Mouse (Mus musculus): ENCODE measurements around the gene Tm9sf4.

Gene Tm9sf4

GRCm38 (mm10) chr2:153160844-153161683 lies at the start of gene Tm9sf4:
Gene Tm9sf4 (plus strand): TSS chr2:153161303.
- peak; percentile 90 for DNase-seq (ENCODE audit: extremely low read depth, low read depth)

DNA sequence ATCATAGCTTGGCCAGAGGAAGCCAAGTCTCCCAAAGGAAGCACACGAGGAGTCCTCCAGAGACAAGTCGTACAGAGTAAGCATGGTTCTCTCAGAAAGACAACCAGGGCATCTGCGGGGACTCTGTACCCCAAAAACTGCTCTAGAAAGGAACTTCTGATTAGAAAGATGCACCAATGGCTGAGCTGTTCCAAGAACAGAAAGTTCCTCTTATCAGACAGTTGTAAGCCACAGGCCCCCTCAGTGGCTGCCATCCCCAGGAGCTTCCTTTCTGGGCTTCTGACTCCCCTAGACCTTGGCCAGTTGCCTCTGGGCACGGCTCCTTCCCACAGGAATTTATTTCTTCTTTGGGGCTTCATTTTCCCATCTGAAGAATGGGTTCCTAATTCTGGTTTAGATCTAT lies 45.4 kb upstream of the Tm9sf4 start:
- DNase-seq (ENCODE audit: extremely low read depth, low read depth) = peak; percentile 88

DNA sequence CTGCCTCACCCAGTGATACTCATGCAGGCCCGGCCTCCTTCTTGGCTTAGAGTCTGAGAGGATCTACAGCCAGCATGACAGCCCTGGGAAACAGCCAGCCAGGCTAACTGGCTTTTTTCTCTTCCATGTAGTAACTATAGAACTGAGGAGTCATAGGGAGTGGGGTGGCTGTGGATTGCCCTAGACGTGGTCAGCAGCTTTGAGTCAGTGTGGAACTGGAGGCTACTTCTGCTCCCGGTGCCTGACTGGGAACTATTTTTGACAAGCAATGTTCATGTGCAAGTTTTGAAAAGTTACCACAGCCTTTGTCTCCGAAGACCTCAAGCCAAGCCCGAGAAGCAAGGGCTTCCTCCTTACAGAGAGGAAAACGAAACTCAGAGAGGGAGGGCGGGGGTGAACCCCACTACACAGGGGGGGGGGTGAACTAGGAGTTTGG lies 44.0 kb upstream of the Tm9sf4 start:
- no peak for DNase-seq (ENCODE audit: extremely low read depth, low read depth)

GRCm38 (mm10) chr2:153119488-153119887 lies 41.6 kb upstream of the Tm9sf4 start:
- no peak for DNase-seq (ENCODE audit: extremely low read depth, low read depth)

DNA sequence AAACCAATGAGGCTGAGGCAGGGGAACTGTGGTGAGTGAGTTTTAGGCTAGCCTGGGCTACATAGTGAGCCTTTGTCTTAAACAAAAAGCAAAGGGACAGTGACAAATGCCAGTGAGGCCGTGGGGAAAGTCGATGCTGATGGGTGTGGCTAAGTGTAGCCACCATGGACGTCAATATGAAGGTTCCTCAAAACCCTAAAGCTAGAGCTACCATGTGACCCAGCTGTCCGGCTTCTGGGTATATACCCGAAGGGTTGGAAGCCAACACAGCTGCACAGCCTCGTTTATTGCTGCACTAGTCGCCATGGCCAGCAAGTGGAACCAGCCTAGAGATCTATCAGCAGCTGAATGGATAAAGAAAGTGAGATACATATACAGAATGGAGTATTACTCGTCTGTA lies 41.0 kb upstream of the Tm9sf4 start:
- DNase-seq (ENCODE audit: extremely low read depth, low read depth) = no peak

GRCm38 (mm10) chr2:153121821-153122615 lies 39.1 kb upstream of the Tm9sf4 start:
- DNase-seq (ENCODE audit: extremely low read depth, low read depth) = no peak

- no peak for DNase-seq (ENCODE audit: extremely low read depth, low read depth)
These were observed 38.4 kb upstream of the Tm9sf4 start for GRCm38 (mm10) chr2:153122701-153123100.

DNA sequence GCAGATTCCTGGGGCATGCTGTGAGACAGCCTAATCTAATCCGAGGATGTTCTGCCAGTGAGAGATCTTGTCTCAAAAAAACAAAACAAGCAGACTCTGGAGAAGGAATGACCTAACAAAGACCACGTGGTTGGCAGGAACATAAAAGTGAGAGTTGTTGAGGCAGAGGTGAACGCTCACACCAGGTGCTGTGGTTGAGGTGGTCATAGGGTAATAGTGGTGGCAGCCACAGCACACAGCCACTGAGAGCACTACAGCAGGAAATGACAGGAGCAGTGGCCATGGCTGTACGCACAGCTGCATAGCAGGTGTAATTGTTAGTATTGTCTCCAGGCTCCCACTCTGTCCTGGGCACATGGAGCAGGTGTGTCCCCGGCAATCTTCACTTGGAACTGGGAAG lies 35.2 kb upstream of the Tm9sf4 start:
- DNase-seq (ENCODE audit: extremely low read depth, low read depth) = no peak

DNA sequence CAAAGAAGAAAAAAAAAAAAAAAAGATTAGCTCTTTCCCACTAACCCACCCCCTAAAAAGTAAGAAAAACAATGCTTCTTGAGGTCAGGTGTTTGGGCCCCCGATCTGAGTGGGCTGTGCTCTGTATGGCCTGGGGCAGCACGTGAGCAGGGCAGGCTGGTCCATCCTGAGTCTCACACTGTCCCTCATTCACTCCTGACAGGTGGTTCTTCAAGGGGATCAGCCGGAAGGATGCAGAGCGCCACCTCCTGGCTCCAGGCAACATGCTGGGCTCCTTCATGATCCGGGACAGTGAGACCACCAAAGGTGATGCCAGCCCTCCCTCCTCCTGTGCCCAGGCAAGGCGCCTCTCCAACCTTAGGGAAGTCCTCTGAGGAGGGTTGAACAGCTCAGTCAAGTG lies 30.1 kb upstream of the Tm9sf4 start:
- DNase-seq (ENCODE audit: extremely low read depth, low read depth) = no peak

GRCm38 (mm10) chr2:153134237-153134636 lies 26.9 kb upstream of the Tm9sf4 start:
- no peak for DNase-seq (ENCODE audit: extremely low read depth, low read depth)

- no peak for DNase-seq (ENCODE audit: extremely low read depth, low read depth)
These were observed 24.9 kb upstream of the Tm9sf4 start for GRCm38 (mm10) chr2:153136211-153136610.

DNA sequence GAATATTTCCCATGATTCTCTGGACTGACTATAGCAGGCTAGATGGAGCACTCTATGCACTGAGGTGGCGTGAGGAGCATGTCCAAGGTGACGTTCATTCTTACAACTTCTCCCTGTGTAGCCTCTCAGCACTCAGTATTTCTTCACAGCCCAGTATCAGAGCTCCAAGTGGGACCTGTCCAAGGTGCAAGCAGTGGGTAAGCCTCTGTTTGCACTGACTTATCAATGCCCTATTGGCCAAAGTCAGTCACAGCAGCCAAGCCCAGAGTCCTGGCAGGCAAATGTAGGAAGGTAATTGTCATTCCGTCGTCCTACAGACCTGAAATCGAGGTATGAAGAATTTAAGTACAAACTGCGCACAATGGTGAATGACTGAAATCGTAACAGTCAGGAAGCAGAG lies 21.9 kb upstream of the Tm9sf4 start:
- DNase-seq (ENCODE audit: extremely low read depth, low read depth) = no peak

DNA sequence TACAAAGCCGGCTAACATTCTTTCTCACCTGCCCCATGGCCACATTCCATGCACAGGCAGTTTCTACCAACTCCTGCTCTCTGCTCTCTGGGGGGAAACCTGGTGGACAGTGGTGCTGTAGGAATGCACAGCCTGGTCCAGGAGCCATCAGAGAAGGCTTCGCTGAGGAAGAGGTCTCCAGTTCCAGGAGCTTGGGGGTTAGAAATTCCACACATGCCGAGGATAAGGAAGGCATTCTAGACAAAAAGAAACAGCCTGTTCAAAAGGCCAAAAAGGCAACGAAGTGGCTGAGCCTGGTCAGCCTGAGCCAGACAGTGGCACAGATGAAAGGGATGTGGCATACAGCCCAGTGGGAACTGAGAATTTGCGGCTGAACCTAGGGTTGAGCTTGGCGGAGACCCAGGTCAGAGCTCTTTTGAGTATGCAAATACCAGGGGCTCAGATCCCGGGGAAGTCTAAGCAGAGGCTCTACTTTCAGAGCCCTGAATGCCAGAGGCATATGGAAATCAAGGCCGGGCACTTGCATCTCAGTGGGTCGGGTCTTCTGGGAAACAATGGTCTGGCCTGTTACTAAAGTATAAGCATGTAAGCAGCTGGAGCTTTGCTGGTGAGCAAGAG lies 21.0 kb upstream of the Tm9sf4 start:
- no peak for DNase-seq (ENCODE audit: extremely low read depth, low read depth)

- DNase-seq (ENCODE audit: extremely low read depth, low read depth) = no peak
These were observed 18.4 kb upstream of the Tm9sf4 start for GRCm38 (mm10) chr2:153142620-153143199.

GRCm38 (mm10) chr2:153145346-153145745 lies 15.8 kb upstream of the Tm9sf4 start:
- DNase-seq (ENCODE audit: extremely low read depth, low read depth) = no peak

DNA sequence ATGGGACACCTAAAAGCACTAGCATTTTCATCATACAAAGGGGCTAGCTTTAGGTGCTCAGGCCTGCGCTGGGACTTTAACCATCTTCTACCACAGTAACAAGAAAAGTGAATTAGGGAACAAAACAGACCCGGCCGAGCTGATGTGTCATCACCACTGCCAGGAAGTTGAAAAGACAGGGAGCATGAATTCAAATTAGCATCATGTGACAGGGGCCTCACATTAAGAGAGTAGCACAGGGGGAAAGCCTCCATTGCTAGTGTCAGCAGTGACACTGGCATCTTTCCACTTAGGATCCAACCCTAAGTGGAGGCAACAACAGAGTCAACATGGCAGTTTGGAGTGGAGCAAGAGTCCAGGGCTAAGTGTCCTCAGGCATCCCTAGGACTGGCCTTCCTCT lies 13.9 kb upstream of the Tm9sf4 start:
- DNase-seq (ENCODE audit: extremely low read depth, low read depth) = no peak

- DNase-seq (ENCODE audit: extremely low read depth, low read depth) = no peak
These were observed 13.4 kb upstream of the Tm9sf4 start for GRCm38 (mm10) chr2:153147715-153148114.

GRCm38 (mm10) chr2:153149742-153150141 lies 11.4 kb upstream of the Tm9sf4 start:
- DNase-seq (ENCODE audit: extremely low read depth, low read depth) = no peak

DNA sequence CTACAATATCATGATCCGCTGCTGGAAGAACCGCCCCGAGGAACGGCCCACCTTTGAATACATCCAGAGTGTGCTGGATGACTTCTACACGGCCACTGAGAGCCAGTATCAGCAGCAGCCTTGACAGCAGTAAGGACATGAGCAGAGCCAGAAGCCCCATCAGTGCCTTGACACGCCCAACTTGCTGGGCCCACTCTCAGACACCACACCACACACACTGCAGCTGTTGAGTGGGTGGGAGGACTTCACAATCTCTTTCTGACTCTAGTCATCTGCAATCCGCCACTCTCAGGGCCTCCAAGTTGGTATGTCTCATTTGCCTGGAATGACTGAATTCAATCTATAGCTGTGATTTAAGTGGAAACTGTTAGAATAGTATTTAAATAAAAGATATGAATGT lies 10.1 kb upstream of the Tm9sf4 start:
- DNase-seq (ENCODE audit: extremely low read depth, low read depth) = no peak

DNA sequence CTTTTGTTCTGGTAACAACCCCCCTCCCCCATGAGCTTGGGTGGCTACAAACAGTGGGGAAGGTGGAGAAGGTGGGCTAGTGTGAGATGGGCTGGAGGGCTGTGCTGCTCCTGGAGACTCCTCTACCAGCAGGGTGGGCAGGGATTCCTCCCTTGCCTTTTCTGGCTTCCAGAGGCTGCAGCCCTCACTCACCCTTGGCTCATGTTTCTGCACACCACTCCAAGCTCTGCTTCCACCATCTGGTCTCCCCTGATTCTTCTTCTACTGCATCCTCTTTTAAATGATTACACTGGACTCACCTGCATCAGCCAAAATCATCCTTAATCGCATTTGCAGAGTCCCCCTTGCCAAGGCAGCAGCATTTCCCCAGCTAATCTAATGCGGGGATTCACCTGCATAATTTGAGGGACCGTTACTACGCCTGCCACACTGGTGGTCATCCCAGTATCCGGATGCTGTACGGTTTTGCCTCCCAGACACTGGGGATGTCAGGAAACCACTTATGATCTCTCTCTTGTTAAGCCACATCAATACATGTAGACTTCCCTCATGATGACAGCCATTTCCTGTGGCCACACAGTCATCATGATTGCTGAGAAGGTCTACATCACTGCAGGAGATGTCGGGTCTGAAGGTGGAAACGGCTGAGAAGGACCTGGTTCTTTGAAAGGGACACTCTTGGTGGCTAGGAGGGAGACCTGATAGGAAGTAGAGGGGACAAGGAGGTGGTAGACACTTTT lies 9.0 kb upstream of the Tm9sf4 start:
- DNase-seq (ENCODE audit: extremely low read depth, low read depth) = no peak

GRCm38 (mm10) chr2:153153033-153153450 lies 8.1 kb upstream of the Tm9sf4 start:
- DNase-seq (ENCODE audit: extremely low read depth, low read depth) = no peak

All from MEL-GATA-1-ER (cell line).